Mouse (Mus musculus) intestine, embryonic 14.5 days (tissue): ENCODE results near the gene Mief2. TPM values are rescaled to one million over a fixed set of nuclear protein-coding genes. Genes with fewer than 3 reads are reported as not detected.
A peak's percentile ranks its signal among the peaks of the same experiment; 100 is the strongest.

Source experiments
- ATAC-seq: fragments of 200-750 bp; cut with Nextera tagmentation; replicated peaks from 2 replicates; pipeline ENCODE4 v1.8.0; 2017; ENCODE audit warnings: low read depth, moderate number of reproducible peaks, moderate TSS enrichment, moderate library complexity; ENCODE audit not compliant: low FRiP score, low TSS enrichment
- DNase-seq: peaks from one replicate; pipeline ENCODE4 v3.0.0-alpha.2; 2018; ENCODE audit warnings: low spot score
- H3K27ac ChIP-seq: fragments of 300-500 bp; sonication (generic); 2 replicates; pipeline ENCODE4 v1.5.1; 2014; ENCODE audit warnings: low read depth, mild to moderate bottlenecking, control low read depth
- H3K27me3 ChIP-seq: fragments of 300-500 bp; sonication (generic); replicated peaks from 2 replicates; pipeline ENCODE4 v1.6.1; 2014; ENCODE audit warnings: low read length, control low read depth; ENCODE audit not compliant: control insufficient read depth, insufficient read depth
- H3K36me3 ChIP-seq: fragments of 300-500 bp; sonication (generic); 2 replicates; pipeline ENCODE4 v1.6.1; 2014; ENCODE audit warnings: low read length, control low read depth; ENCODE audit not compliant: control insufficient read depth, insufficient read depth
- H3K4me1 ChIP-seq: fragments of 300-500 bp; sonication (generic); replicated peaks from 2 replicates; pipeline ENCODE4 v1.6.1; 2014; ENCODE audit warnings: low read length, control low read depth, mixed read lengths; ENCODE audit not compliant: control insufficient read depth, insufficient read depth
- H3K4me2 ChIP-seq: fragments of 300-500 bp; sonication (generic); 2 replicates; pipeline ENCODE4 v1.6.1; 2014; ENCODE audit warnings: low read length
- H3K4me3 ChIP-seq: fragments of 300-500 bp; sonication (generic); 2 replicates; pipeline ENCODE4 v1.5.1; 2014; ENCODE audit warnings: low read depth, low read length, control low read depth, mixed read lengths
- H3K9ac ChIP-seq: fragments of 300-500 bp; sonication (generic); 2 replicates; pipeline ENCODE4 v1.6.1; 2014; ENCODE audit warnings: mild to moderate bottlenecking, low read length
- H3K9me3 ChIP-seq: fragments of 300-500 bp; sonication (generic); 2 replicates; pipeline ENCODE4 v1.6.1; 2016; ENCODE audit warnings: low read length, control low read depth; ENCODE audit not compliant: control insufficient read depth
- WGBS: fragments of 180-500 bp; shearing (Covaris S2); extraction: QIAGEN DNeasy Blood & Tissue Kit; methylation state at CpG from one replicate; pipeline ENCODE4 v1.1.7; 2014; 5-methylcytosine and 5-hydroxymethylcytosine counted together
- polyA plus RNA-seq: library from polyadenylated mRNA; unstranded; fragments of >200 nt; fragmentation: Nextera tagmentation; extraction: Ambion mirVana; gene quantifications from 2 replicates; pipeline ENCODE4 v1.2.1, GENCODE M21; 2014

The Mief2 gene
- polyA plus RNA-seq, 1 experiment from 2014 or later, result 11.4 TPM

- H3K27ac ChIP-seq, result no peak overlapping the region
- H3K9ac ChIP-seq, result no peak overlapping the region
- H3K4me2 ChIP-seq, result no peak overlapping the region
- peaks cover 65% of the 10 kb centered on the region for H3K36me3 ChIP-seq
- H3K4me3 ChIP-seq, result no peak overlapping the region
- ATAC-seq (no peak), DNase-seq (no peak)
- H3K27me3 ChIP-seq, result no peaks in the 10 kb centered on the region
- 93% methylated on average over 19 of the region's 19 CpGs for WGBS
- no peaks in the 10 kb centered on the region for H3K9me3 ChIP-seq
- peaks cover 12% of the 10 kb centered on the region for H3K4me1 ChIP-seq
Measured at GRCm38 (mm10) chr11:60704023-60704880, 23.9 kb upstream of the Mief2 start.

GRCm38 (mm10) chr11:60705255-60705654 lies 22.9 kb upstream of the Mief2 start:
- Histone ChIP-seq H3K9me3 (no peaks in the 10 kb centered on the region), H3K36me3 (peaks cover 75% of the 10 kb centered on the region), H3K9ac (no peak overlapping the region), H3K4me1 (peaks cover 12% of the 10 kb centered on the region), H3K4me3 (no peak overlapping the region), H3K27me3 (no peaks in the 10 kb centered on the region), H3K4me2 (no peak overlapping the region), H3K27ac (no peak overlapping the region)
- DNase-seq (no peak), ATAC-seq (no peak)
- WGBS, result 91% methylated on average over 3 of the region's 3 CpGs

- Histone ChIP-seq H3K4me3 (no peak overlapping the region), H3K27ac (no peak overlapping the region), H3K4me2 (no peak overlapping the region), H3K9me3 (no peaks in the 10 kb centered on the region), H3K4me1 (peaks cover 4% of the 10 kb centered on the region), H3K36me3 (peaks cover 83% of the 10 kb centered on the region), H3K27me3 (no peaks in the 10 kb centered on the region), H3K9ac (no peak overlapping the region)
- 92% methylated on average over 7 of the region's 7 CpGs for WGBS
- ATAC-seq (no peak), DNase-seq (no peak)
Measured at GRCm38 (mm10) chr11:60706076-60706475, 22.1 kb upstream of the Mief2 start.

GRCm38 (mm10) chr11:60706696-60707480 lies 21.3 kb upstream of the Mief2 start:
- no peaks in the 10 kb centered on the region for H3K27me3 ChIP-seq
- H3K4me3 ChIP-seq, result no peak overlapping the region
- H3K27ac ChIP-seq, result no peak overlapping the region
- ATAC-seq (peak; percentile 44; the same call in 1 of the 2 replicates), DNase-seq (no peak)
- peaks cover 91% of the 10 kb centered on the region for H3K36me3 ChIP-seq
- no peaks in the 10 kb centered on the region for H3K9me3 ChIP-seq
- H3K9ac ChIP-seq, result no peak overlapping the region
- WGBS, result 90% methylated on average over 14 of the region's 14 CpGs
- no peak overlapping the region for H3K4me2 ChIP-seq
- no peaks in the 10 kb centered on the region; the same call in 1 of the 2 replicates for H3K4me1 ChIP-seq

- H3K9ac ChIP-seq, result no peak overlapping the region
- 67% methylated on average over 3 of the region's 3 CpGs for WGBS
- no peaks in the 10 kb centered on the region for H3K9me3 ChIP-seq
- H3K27me3 ChIP-seq, result no peaks in the 10 kb centered on the region
- H3K4me2 ChIP-seq, result no peak overlapping the region
- no peak overlapping the region for H3K27ac ChIP-seq
- DNase-seq (no peak), ATAC-seq (no peak)
- H3K4me3 ChIP-seq, result no peak overlapping the region
- no peaks in the 10 kb centered on the region for H3K4me1 ChIP-seq
- peaks cover 95% of the 10 kb centered on the region for H3K36me3 ChIP-seq
Measured at GRCm38 (mm10) chr11:60707672-60708071, 20.5 kb upstream of the Mief2 start.

- ATAC-seq (no peak), DNase-seq (no peak)
- H3K4me3 ChIP-seq, result no peak overlapping the region
- no peak overlapping the region for H3K4me2 ChIP-seq
- H3K36me3 ChIP-seq, result peaks cover 98% of the 10 kb centered on the region
- no peak overlapping the region for H3K27ac ChIP-seq
- H3K9me3 ChIP-seq, result no peaks in the 10 kb centered on the region
- 91% methylated on average over 10 of the region's 10 CpGs for WGBS
- H3K4me1 ChIP-seq, result no peaks in the 10 kb centered on the region
- no peak overlapping the region for H3K9ac ChIP-seq
- H3K27me3 ChIP-seq, result no peaks in the 10 kb centered on the region
Measured at GRCm38 (mm10) chr11:60708631-60709030, 19.6 kb upstream of the Mief2 start.

GRCm38 (mm10) chr11:60709481-60710465 lies 18.4 kb upstream of the Mief2 start:
- peaks cover 100% of the 10 kb centered on the region for H3K36me3 ChIP-seq
- DNase-seq (no peak), ATAC-seq (no peak)
- no peak overlapping the region for H3K9ac ChIP-seq
- WGBS, result 94% methylated on average over 45 of the region's 45 CpGs
- H3K27me3 ChIP-seq, result no peaks in the 10 kb centered on the region
- no peaks in the 10 kb centered on the region for H3K4me1 ChIP-seq
- H3K27ac ChIP-seq, result no peak overlapping the region
- H3K4me3 ChIP-seq, result no peak overlapping the region
- H3K9me3 ChIP-seq, result no peaks in the 10 kb centered on the region
- H3K4me2 ChIP-seq, result no peak overlapping the region

GRCm38 (mm10) chr11:60711218-60711617 lies 17.0 kb upstream of the Mief2 start:
- ATAC-seq, result no peak
- no peak for DNase-seq
- H3K9me3 ChIP-seq, result no peaks in the 10 kb centered on the region
- no peak overlapping the region for H3K27ac ChIP-seq
- H3K4me3 ChIP-seq, result no peak overlapping the region
- no peaks in the 10 kb centered on the region for H3K4me1 ChIP-seq
- H3K27me3 ChIP-seq, result no peaks in the 10 kb centered on the region
- H3K9ac ChIP-seq, result no peak overlapping the region
- WGBS, result 95% methylated on average over 17 of the region's 17 CpGs
- H3K4me2 ChIP-seq, result no peak overlapping the region
- peaks cover 100% of the 10 kb centered on the region for H3K36me3 ChIP-seq
